In genomic region chr2:90624339-90624738, GRCm38 (mm10) we compare ENCODE assay signal across 8 mouse cellular contexts. TPM values are rescaled to one million over a fixed set of nuclear protein-coding genes. Genes with fewer than 3 reads are reported as not detected.
A peak's percentile ranks its signal among the peaks of the same experiment; 100 is the strongest.
DNase-seq lines count a peak whose midpoint lies in the region; ATAC-seq lines count a peak whose summit lies in the region.

No protein-coding gene starts in this region.

- 0 out of 2 replicates have a peak, but pooled peaks have one; percentile 37 for ATAC-seq in megakaryocyte-erythroid progenitor cell, adult 5-6 weeks (replicated peaks; ENCODE audit: low FRiP score, low TSS enrichment, poor library complexity, severe bottlenecking)

- DNase-seq in lung, adult 18-20 months: peak; percentile 31 to 39
- no peak for DNase-seq in lung, postnatal 25 days (ENCODE audit: low spot score)
- DNase-seq in brain, embryonic 18.5 days (ENCODE audit: low read depth, low spot score): peak; percentile 6
- peak; percentile 75 for DNase-seq in kidney, adult 11 months
- DNase-seq in frontal cortex, postnatal 14 days (ENCODE audit: low spot score in 2 of 2): no peak
- DNase-seq in urinary bladder, postnatal 4 days (ENCODE audit: low spot score in 2 of 2): no peak
- DNase-seq in layer of hippocampus, adult 11-12 months (ENCODE audit: low spot score): no peak

RNA-seq across cellular contexts. Expression of gene Ptprj, which starts 43.9 kb away (rescaled TPM):
- 11.4 and 14.3 TPM in 2 replicates for total RNA-seq in megakaryocyte-erythroid progenitor cell, adult 5-6 weeks (2014; fragmentation: Nextera tagmentation)
- total RNA-seq in megakaryocyte-erythroid progenitor cell, adult 5-6 weeks (2017): 17.5 and 18.7 TPM in 2 replicates

RNA-seq across cellular contexts. Expression of gene Nup160, which starts 52.7 kb away (rescaled TPM):
- 80.6 and 105 TPM in 2 replicates for total RNA-seq in megakaryocyte-erythroid progenitor cell, adult 5-6 weeks (2014; fragmentation: Nextera tagmentation)
- 50.0 and 57.4 TPM in 2 replicates for total RNA-seq in megakaryocyte-erythroid progenitor cell, adult 5-6 weeks (2017)

Comparison
In these comparisons a context has a peak if more than half of its experiments do, and no peak if none do; other contexts are left out.
1. DNase-seq: peak in lung, adult 18-20 months (2 of 2), brain, embryonic 18.5 days (single experiment) and kidney, adult 11 months (single experiment); none in lung, postnatal 25 days (single experiment), frontal cortex, postnatal 14 days (0 of 2), urinary bladder, postnatal 4 days (0 of 2) and layer of hippocampus, adult 11-12 months (single experiment).